Mouse (Mus musculus) neural tube, embryonic 12.5 days (tissue): ENCODE measurements around the gene Lrrc74a. TPM values are rescaled to one million over a fixed set of nuclear protein-coding genes. Genes with fewer than 3 reads are reported as not detected.
A peak's percentile ranks its signal among the peaks of the same experiment; 100 is the strongest.

Experiments used
- ATAC-seq: fragments of 200-750 bp; cut with Nextera tagmentation; 2 replicates; pipeline ENCODE4 v1.8.0; 2017; ENCODE audit warnings: low read depth, mild to moderate bottlenecking, moderate TSS enrichment, moderate library complexity; ENCODE audit not compliant: low FRiP score
- H3K27ac ChIP-seq: fragments of 300-500 bp; sonication (generic); 2 replicates; pipeline ENCODE4 v1.5.1; 2016
- H3K27me3 ChIP-seq: fragments of 300-500 bp; sonication (generic); replicated peaks from 2 replicates; pipeline ENCODE4 v1.6.1; 2016; ENCODE audit warnings: mild to moderate bottlenecking
- H3K36me3 ChIP-seq: fragments of 300-500 bp; sonication (generic); 2 replicates; pipeline ENCODE4 v1.6.1; 2016; ENCODE audit warnings: mild to moderate bottlenecking
- H3K4me1 ChIP-seq: fragments of 300-500 bp; sonication (generic); 2 replicates; pipeline ENCODE4 v1.6.1; 2016
- H3K4me2 ChIP-seq: fragments of 300-500 bp; sonication (generic); replicated peaks from 2 replicates; pipeline ENCODE4 v1.6.1; 2016; ENCODE audit warnings: mild to moderate bottlenecking
- H3K4me3 ChIP-seq: fragments of 300-500 bp; sonication (generic); 2 replicates; pipeline ENCODE4 v1.5.1; 2016
- H3K9ac ChIP-seq: fragments of 300-500 bp; sonication (generic); 2 replicates; pipeline ENCODE4 v1.6.1; 2016; ENCODE audit warnings: mild to moderate bottlenecking
- H3K9me3 ChIP-seq: fragments of 300-500 bp; sonication (generic); 2 replicates; pipeline ENCODE4 v1.6.1; 2016; ENCODE audit warnings: mild to moderate bottlenecking
- WGBS: fragments of 180-500 bp; shearing (Covaris S2); methylation state at CpG from one replicate; pipeline ENCODE4 v1.1.7; 2016; 5-methylcytosine and 5-hydroxymethylcytosine counted together
- polyA plus RNA-seq: library from polyadenylated mRNA; unstranded; fragments of >200 nt; fragmentation: Nextera tagmentation; extraction: Ambion mirVana; gene quantifications from 2 replicates; pipeline ENCODE4 v1.2.1, GENCODE M21; 2016

Lrrc74a gene
- polyA plus RNA-seq, 1 experiment from 2014 or later = not detected

DNA sequence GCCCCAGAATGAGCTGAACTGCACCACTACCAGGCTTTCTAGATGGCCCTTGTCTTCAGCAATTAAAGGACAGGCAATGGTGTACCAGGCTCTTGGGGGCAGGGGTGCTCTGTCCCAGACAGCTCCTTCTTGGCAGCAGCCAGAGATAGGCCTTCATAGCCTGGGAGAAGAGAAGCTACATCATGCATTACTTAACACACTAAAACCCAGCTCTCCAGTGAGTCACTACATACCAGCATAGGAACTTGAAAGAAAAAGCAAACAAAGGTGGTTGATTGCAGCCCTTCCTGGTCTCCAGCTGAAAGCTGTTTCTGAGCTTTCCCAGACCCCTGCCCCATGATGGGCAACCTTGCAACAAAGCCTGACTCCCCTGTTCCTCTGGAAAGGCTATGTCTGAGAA is 35.6 kb upstream of the Lrrc74a start:
- no peak for ATAC-seq
- Histone ChIP-seq H3K4me3 (no peak overlapping the region), H3K27me3 (no peaks in the 10 kb centered on the region), H3K36me3 (peaks cover 36% of the 10 kb centered on the region), H3K9me3 (0 out of 2 replicates have a peak, but pooled peaks cover 6% of the 10 kb centered on the region), H3K9ac (no peak overlapping the region), H3K4me1 (peaks cover 12% of the 10 kb centered on the region), H3K27ac (no peak overlapping the region), H3K4me2 (peak overlapping the region; percentile 23)

DNA sequence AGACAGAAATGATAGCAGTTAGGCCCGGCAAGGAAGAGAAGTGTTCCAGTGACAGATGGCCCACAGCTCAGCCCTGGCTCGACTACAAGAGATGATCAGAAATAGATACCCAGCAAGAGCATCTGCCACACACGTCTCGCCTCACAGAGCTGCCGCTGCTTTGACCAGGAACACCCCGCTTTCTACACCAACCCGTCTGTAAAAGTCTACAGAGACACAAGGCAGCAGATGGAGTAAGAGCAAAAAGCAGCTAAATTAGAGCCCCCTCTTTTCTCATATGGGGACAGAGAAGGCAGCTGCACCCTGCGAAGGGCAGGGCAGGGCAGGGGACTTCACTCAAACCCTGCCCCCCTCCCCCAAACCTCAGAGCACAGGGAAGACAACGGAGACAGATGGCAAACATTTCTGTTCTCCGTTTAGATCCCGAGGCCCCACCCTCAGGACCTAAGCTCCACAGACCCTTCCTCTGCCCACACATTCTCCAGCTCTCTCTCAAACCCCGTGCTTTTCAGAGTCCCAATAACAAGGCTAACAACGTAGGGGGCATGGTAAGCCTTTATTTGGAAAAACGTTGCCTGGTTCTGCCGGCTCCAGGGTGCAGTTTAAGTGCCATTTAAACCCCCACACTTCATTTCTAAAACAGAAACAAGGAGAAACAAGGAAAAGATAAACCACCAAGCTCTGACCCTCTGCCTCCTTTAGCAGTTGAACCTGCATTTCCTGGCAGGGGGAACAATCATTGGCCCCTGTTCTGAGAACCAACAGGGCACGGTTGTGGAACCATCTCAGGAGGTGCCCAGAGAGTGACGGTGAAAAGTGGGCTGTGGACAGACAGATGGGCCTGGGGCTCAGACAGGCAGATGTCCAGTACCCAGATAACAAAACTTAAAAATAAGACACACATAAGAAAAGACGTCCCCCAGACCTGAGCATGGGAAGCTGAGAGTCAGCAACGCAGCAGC is 33.9 kb upstream of the Lrrc74a start:
- Histone ChIP-seq H3K4me3 (no peak overlapping the region), H3K4me2 (peak overlapping the region; percentile 23), H3K27me3 (no peaks in the 10 kb centered on the region), H3K36me3 (peaks cover 26% of the 10 kb centered on the region), H3K9ac (no peak overlapping the region), H3K9me3 (0 out of 2 replicates have a peak, but pooled peaks cover 6% of the 10 kb centered on the region), H3K27ac (peak overlapping the region; percentile 15), H3K4me1 (peaks cover 12% of the 10 kb centered on the region)
- ATAC-seq = peak; percentile 57
- WGBS = 36% methylated on average over 19 of the region's 19 CpGs

DNA sequence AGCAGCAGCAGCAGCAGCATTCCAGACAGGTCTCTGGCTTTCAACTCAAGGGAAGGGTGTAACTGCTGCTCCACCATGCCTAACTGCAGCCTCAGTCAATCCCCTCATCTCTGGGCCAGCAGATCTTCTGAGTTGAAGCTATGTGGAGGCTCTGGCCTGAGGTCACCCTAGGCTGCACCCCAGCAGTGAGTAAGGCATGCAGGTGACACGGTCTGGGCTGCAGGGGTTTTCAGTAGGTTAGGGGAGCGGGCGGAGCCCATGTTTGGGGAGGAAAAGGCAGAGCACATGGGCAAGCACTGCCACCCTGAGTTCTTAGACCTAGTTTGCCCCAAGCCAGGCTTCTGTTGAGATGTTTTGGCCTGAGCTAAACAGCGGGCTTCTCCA is 33.2 kb upstream of the Lrrc74a start:
- no peak for ATAC-seq
- H3K9me3 ChIP-seq = 0 out of 2 replicates have a peak, but pooled peaks cover 6% of the 10 kb centered on the region
- H3K27me3 ChIP-seq = no peaks in the 10 kb centered on the region
- H3K4me3 ChIP-seq = no peak overlapping the region
- H3K9ac ChIP-seq = no peak overlapping the region
- peaks cover 19% of the 10 kb centered on the region for H3K36me3 ChIP-seq
- H3K27ac ChIP-seq = peak overlapping the region; percentile 23; the same call in 1 of the 2 replicates
- no peak overlapping the region for H3K4me2 ChIP-seq
- peaks cover 12% of the 10 kb centered on the region for H3K4me1 ChIP-seq
- WGBS = 67% methylated on average over 4 of the region's 4 CpGs

DNA sequence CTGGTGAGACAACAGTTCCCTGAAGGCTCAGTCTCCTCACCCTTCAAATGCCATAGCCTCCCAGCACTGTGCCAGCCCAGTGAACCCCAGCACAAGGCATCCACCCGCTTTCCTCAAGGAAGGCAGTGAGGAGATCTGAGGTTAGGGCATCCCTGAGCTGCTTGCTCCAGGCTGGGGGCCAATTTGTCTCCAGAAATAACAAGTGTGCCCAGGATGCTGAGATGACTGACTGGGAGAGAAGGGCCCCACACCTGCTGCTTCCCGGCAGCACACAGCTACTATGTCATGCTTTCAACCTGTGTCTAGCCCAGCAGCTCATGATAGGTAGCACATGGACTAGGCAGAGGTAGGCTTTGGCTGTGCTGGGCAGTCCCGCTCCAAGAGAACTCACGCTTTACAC is 32.7 kb upstream of the Lrrc74a start:
- Histone ChIP-seq H3K27ac (no peak overlapping the region), H3K36me3 (peaks cover 16% of the 10 kb centered on the region), H3K4me2 (no peak overlapping the region), H3K4me3 (no peak overlapping the region), H3K9ac (no peak overlapping the region), H3K4me1 (peaks cover 12% of the 10 kb centered on the region), H3K27me3 (no peaks in the 10 kb centered on the region), H3K9me3 (0 out of 2 replicates have a peak, but pooled peaks cover 6% of the 10 kb centered on the region)
- WGBS = 88% methylated on average over 4 of the region's 4 CpGs
- ATAC-seq = no peak

DNA sequence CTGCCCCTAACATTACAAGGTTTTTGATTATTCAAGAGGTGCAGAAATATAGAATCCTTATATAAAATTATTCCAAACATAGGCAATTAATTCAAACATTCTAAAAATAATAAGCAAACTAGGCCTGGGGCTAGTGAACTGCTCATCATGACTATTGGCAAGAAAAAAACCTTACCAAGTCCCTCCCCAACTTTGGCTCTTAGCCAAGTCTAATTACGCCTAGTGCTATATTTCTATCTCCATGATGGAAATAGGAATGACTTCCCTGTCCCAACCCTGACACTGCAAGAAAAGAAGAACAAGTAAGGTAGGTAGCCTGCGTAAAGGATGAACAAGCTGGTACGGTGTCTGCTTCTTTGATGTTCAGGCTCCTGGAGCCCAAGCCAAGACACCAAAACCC is 31.5 kb upstream of the Lrrc74a start:
- 91% methylated on average over 3 of the region's 3 CpGs for WGBS
- 0 out of 2 replicates have a peak, but pooled peaks cover 7% of the 10 kb centered on the region for H3K36me3 ChIP-seq
- no peaks in the 10 kb centered on the region for H3K27me3 ChIP-seq
- H3K4me3 ChIP-seq = no peak overlapping the region
- H3K4me2 ChIP-seq = no peak overlapping the region
- H3K27ac ChIP-seq = no peak overlapping the region
- peaks cover 12% of the 10 kb centered on the region for H3K4me1 ChIP-seq
- no peak for ATAC-seq
- no peak overlapping the region for H3K9ac ChIP-seq
- H3K9me3 ChIP-seq = no peaks in the 10 kb centered on the region

DNA sequence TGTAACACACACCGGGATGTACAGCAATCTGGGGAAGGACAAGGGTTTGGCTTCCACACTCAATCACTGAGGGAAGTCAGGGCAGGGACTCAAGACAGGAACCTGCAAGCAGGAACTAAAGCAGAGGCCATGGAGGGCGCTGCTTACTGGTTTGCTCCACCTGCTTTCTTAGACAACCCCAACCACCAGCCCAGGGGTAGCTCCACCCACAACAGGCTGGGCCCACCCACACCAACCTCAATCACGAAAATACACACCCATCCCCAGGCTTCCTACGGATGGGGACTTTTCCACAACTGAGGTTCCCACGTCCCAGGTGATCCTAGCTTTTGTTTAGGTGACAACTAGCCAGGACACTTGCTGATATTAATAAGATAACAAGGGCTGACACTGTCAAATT is 28.3 kb upstream of the Lrrc74a start:
- no peak overlapping the region for H3K4me2 ChIP-seq
- H3K36me3 ChIP-seq = 0 out of 2 replicates have a peak, but pooled peaks cover 7% of the 10 kb centered on the region
- H3K27me3 ChIP-seq = no peaks in the 10 kb centered on the region
- no peak overlapping the region for H3K27ac ChIP-seq
- no peak overlapping the region for H3K9ac ChIP-seq
- H3K4me1 ChIP-seq = peaks cover 2% of the 10 kb centered on the region
- 81% methylated on average over 5 of the region's 5 CpGs for WGBS
- no peak overlapping the region for H3K4me3 ChIP-seq
- no peak for ATAC-seq
- H3K9me3 ChIP-seq = no peaks in the 10 kb centered on the region

DNA sequence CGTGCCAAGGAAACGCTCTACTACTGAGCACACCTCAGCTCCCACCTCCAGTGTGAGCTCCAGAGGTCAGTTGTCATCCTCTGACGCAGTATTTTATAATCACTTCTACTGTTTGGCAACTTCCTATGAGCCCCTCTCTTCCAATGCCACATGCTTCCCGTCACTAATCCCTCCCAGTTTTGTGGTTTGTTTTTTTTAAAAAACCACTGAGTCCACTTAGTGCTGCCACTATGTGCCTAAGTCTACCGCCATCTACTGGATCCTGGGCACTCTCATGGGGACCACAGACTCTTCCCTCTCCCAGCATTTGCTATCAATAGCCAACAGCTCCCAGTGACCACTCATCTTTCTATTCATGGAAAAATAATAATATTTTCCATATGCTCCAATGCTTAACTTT is 20.1 kb upstream of the Lrrc74a start:
- ATAC-seq = no peak

DNA sequence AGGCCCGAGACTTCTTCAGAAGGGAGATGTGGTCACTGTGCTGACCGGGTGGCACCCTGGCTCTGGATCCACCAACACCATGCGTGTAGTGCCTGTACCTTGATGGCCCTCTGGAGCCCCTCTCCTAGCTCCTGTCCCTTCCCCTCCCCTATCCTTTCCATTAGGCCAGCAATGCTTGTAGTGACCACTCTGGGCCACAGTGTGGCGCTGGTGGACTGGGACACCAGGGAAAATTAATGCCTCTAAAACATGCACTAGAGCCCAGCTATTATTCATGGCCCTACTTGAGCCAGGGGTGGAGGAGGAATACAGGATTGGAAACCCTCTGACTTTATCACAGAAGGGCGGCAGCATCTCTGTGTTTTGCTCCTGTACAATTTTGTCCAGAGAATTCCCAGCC is 18.8 kb upstream of the Lrrc74a start:
- H3K4me1 ChIP-seq = no peaks in the 10 kb centered on the region
- H3K9me3 ChIP-seq = no peaks in the 10 kb centered on the region
- ATAC-seq = no peak
- H3K4me3 ChIP-seq = no peak overlapping the region
- 41% methylated on average over 5 of the region's 5 CpGs for WGBS
- H3K27me3 ChIP-seq = no peaks in the 10 kb centered on the region
- no peak overlapping the region for H3K4me2 ChIP-seq
- peaks cover 9% of the 10 kb centered on the region for H3K36me3 ChIP-seq
- no peak overlapping the region for H3K9ac ChIP-seq
- H3K27ac ChIP-seq = no peak overlapping the region

More for the DNA sequence above, 20.1 kb upstream of the Lrrc74a start:
- WGBS = 77% methylated on average over 5 of the region's 5 CpGs
- H3K36me3 ChIP-seq = peaks cover 6% of the 10 kb centered on the region; the same call in 1 of the 2 replicates
- no peak overlapping the region for H3K27ac ChIP-seq
- no peaks in the 10 kb centered on the region for H3K27me3 ChIP-seq
- H3K4me3 ChIP-seq = no peak overlapping the region
- H3K9ac ChIP-seq = no peak overlapping the region
- no peaks in the 10 kb centered on the region for H3K4me1 ChIP-seq
- H3K4me2 ChIP-seq = no peak overlapping the region
- H3K9me3 ChIP-seq = no peaks in the 10 kb centered on the region

DNA sequence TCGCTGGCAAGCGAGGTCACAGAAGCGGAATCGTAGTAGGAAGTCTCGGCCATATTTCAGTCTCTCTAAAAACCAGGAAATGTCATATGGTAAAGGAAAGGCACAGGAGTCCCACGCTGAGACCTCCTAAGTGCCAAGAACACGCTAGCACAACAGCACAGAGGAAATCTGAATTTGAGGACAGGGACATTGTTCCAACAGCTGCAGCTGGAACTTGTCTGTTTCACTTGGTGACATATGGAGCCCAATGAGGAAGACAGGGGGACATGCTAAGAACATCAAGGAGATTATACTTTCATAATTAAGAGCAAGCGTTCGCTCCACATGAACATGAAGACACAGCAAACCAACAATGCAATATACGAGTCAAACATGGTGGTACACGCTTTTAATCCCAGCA is 17.2 kb upstream of the Lrrc74a start:
- H3K4me1 ChIP-seq = no peaks in the 10 kb centered on the region
- no peak overlapping the region for H3K4me2 ChIP-seq
- H3K27me3 ChIP-seq = no peaks in the 10 kb centered on the region
- no peak overlapping the region for H3K4me3 ChIP-seq
- 95% methylated on average over 11 of the region's 11 CpGs for whole genome bisulfite sequencing
- H3K36me3 ChIP-seq = peaks cover 16% of the 10 kb centered on the region
- H3K9me3 ChIP-seq = no peaks in the 10 kb centered on the region
- no peak overlapping the region for H3K27ac ChIP-seq
- ATAC-seq = no peak
- H3K9ac ChIP-seq = no peak overlapping the region

DNA sequence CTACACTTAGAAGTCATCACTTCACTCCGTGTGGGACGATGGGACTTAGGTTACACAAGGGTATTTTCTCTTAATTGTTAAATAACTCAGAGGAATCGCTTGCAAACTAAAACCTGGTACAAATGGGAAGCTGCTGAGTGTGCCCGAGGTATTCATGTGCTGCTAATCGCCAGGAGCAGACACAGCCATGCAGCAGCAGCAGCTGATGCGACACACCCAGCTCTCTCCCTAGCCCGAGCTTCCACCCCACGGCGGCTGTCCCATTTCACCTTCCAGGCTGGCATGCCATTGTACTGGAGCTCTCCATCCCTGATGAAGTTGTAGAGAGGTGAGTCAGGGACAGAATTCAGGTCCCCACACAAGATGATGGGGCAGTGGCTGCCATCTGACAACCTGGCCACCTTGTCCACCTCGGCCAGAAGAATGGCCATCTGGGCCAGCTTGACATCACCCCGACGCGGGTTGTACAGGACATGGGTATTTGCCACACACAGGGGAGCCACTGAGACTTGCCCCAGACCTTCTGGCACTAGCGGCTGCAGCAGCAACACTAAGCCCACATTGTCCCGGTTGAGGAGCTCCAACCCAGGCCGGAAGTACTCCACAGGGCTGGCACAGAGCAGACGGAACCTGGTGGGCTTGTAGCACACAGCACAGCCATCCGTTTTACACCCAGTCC is 14.1 kb upstream of the Lrrc74a start:
- H3K4me3 ChIP-seq = no peak overlapping the region
- H3K4me1 ChIP-seq = peaks cover 4% of the 10 kb centered on the region; the same call in 1 of the 2 replicates
- H3K27me3 ChIP-seq = no peaks in the 10 kb centered on the region
- ATAC-seq = no peak
- 88% methylated on average over 18 of the region's 18 CpGs for WGBS
- H3K4me2 ChIP-seq = no peak overlapping the region
- H3K36me3 ChIP-seq = peaks cover 16% of the 10 kb centered on the region
- no peaks in the 10 kb centered on the region for H3K9me3 ChIP-seq
- H3K27ac ChIP-seq = no peak overlapping the region
- no peak overlapping the region for H3K9ac ChIP-seq

DNA sequence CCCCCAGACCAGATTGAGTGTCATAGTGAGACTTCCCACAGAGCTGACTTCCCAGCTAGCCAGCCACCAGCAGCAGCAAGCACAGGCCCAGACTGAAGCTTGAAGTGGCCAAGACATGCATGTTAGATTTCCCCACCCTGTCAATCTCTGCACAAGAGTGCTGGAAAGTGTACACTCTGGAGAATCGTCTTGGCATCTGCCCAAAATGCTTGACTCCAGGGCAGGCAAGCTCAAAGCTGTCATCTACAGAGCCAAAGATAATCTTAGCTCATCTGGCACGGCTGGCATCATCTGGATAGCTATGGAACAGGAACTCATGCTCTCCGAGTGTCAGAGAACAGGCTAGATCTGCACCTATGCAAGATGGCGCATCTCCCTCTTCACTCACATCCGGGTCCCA is 12.7 kb upstream of the Lrrc74a start:
- WGBS = 91% methylated on average over 5 of the region's 5 CpGs
- no peak for ATAC-seq
- Histone ChIP-seq H3K36me3 (peaks cover 14% of the 10 kb centered on the region), H3K27ac (no peak overlapping the region), H3K4me2 (no peak overlapping the region), H3K27me3 (no peaks in the 10 kb centered on the region), H3K9me3 (no peaks in the 10 kb centered on the region), H3K9ac (no peak overlapping the region), H3K4me3 (no peak overlapping the region), H3K4me1 (peaks cover 6% of the 10 kb centered on the region; the same call in 1 of the 2 replicates)

DNA sequence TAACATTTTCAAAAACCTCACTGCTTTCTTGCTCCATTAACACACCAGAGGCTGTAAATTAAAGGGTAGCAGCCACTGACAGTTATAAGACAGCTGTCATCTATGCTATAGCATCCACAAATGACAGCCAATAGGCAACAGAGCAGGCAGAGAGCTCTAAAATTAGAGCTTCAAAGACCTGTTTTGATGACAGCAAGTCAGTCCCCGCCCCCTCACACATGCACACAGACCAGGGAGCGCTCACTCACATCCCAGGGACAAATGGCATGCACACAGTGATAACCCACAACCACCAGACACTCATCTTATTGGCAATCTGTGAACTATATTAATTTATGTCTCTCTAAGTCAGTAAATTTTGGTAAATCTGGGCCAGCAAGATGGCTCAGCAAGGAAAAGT is 9.9 kb upstream of the Lrrc74a start:
- WGBS = 75% methylated on average over 2 of the region's 2 CpGs
- ATAC-seq = no peak
- H3K9ac ChIP-seq = no peak overlapping the region

More for the DNA sequence above, 9.9 kb upstream of the Lrrc74a start:
- H3K27ac ChIP-seq = no peak overlapping the region
- no peaks in the 10 kb centered on the region for H3K9me3 ChIP-seq
- H3K27me3 ChIP-seq = no peaks in the 10 kb centered on the region
- H3K4me1 ChIP-seq = peaks cover 6% of the 10 kb centered on the region; the same call in 1 of the 2 replicates
- no peak overlapping the region for H3K4me3 ChIP-seq
- H3K4me2 ChIP-seq = no peak overlapping the region
- peaks cover 10% of the 10 kb centered on the region; the same call in 1 of the 2 replicates for H3K36me3 ChIP-seq
